Mouse (Mus musculus): Measurements from ENCODE around the gene Aff3. TPM values are rescaled to one million over a fixed set of nuclear protein-coding genes. Genes with fewer than 3 reads are reported as not detected.

Aff3 gene
- total RNA-seq, 1 experiment from 2014 or later, result 22.8 TPM

GRCm38 (mm10) chr1:38241801-38242200 lies 423.0 kb downstream of the Aff3 start:
- ATAC-seq (replicated peaks; ENCODE audit: insufficient number of reproducible peaks, low FRiP score, low TSS enrichment, poor library complexity, severe bottlenecking), result no peak

DNA sequence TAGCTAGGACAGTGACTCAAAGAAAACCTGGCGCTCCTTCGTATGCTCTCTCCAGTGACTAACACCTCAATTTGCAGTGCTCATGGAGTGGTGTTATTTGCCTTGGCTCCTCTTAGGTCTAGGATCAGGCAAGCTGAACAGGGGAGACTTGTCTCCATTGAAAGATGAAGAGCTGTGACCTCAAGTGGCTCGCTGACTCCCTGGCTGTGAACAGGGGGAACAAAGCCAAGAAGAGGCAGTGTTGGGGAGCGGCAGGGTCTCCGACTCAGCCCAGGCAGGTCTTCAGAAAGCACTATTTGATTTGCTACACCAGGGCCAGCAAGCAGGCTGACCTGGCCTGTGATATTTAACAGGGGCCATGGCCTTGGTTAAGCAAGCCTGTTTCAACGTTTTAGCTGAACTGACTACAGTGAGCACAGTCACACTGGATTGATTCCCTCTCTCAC lies 423.5 kb downstream of the Aff3 start:
- ATAC-seq (replicated peaks; ENCODE audit: insufficient number of reproducible peaks, low FRiP score, low TSS enrichment, poor library complexity, severe bottlenecking), result no peak

DNA sequence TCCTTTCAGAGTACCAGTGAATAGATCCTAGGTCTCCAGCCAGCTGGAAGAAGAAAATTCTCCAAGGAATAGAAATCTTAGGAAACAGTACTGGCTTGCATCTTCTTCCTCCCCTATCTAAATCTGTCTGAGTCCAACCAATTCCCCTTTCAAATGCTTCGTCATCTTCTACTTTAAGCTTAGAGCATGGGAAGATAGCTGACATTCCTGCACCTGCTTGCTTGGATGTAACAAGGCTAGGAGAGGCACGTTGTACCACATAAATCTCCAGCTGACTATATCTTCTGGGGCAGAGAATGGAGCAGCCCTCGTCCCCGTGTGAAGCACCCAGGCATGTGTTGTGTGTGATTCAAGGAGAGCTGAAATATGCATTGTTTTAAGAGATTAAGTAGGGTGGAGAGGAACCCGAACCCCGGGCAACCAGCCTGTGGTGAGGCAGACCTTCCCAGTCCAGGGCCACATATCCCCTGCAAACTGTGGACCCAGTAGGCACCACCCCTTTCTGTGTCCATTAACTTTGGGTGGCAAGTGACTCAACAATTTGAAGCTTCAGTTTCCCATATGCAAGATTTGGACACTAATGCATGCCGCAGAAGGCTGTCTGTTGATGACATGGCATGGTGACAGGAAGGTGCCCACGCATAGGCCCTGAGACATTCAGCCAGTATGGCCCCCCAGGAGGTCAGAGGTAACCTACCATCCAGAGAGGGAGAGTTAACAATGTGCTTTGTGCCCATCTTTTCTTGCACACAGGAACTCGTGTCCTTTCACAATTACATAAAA lies 424.1 kb downstream of the Aff3 start:
- ATAC-seq (replicated peaks; ENCODE audit: insufficient number of reproducible peaks, low FRiP score, low TSS enrichment, poor library complexity, severe bottlenecking), result no peak

DNA sequence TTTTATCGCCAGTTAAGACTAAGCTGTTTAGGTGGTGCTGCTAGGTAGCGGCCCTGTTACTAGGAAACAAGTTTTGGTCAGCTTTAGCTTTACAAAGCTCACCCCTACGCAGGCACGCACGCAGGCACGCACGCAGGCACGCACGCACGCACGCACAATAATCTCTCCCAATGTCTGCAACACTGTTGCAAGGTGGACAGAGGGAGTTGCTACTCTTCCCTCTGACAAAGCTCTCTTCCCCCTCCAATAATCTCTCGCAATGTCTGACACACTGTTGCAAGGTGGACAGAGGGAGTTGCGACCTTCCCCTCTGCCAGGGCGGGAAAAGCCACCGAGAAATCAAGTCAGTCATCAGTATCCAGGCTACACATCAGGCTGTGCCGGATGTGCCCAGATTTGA lies 425.2 kb downstream of the Aff3 start:
- no peak for ATAC-seq (replicated peaks; ENCODE audit: insufficient number of reproducible peaks, low FRiP score, low TSS enrichment, poor library complexity, severe bottlenecking)

DNA sequence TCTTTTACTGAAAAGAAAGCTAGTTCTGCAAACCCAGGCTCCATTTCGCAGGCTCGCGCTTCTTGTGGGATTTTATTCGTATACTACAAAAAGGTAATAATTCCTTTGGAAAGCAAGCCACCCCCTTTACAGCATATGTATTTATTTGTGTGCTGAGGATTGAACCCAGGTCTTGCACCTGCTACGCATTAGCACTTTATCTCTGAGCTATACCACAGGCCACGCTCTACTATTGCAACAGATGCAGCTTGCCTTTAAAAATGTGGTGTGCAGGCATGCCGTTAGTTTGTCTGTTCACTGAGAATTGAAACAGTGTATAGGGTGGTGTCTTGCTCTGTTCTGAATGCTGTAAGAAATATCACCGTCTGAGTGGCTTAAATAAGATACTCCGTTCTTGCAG lies 426.9 kb downstream of the Aff3 start:
- no peak for ATAC-seq (replicated peaks; ENCODE audit: insufficient number of reproducible peaks, low FRiP score, low TSS enrichment, poor library complexity, severe bottlenecking)

- no peak for ATAC-seq (replicated peaks; ENCODE audit: insufficient number of reproducible peaks, low FRiP score, low TSS enrichment, poor library complexity, severe bottlenecking)
Observed at GRCm38 (mm10) chr1:38237027-38237787, 427.5 kb downstream of the Aff3 start.

DNA sequence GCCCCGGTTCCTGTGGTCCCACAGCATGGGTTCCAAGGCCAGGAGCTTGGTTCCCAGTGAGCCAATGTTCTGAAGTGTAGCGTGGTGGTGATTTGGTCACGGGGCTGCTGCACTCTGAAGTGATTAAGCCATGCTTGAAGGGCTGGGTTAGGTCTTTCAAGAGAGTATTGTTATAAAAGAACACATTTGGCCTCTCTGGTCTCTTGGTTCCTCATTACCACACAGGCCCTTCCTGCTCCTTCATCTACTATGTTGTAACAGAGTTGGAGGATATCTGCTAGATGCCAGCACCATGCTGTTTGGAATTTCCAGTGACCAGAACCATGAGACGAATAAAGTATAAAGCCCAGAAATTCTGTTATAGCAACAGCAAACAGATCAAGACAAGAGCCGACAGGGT lies 431.6 kb downstream of the Aff3 start:
- ATAC-seq (replicated peaks; ENCODE audit: insufficient number of reproducible peaks, low FRiP score, low TSS enrichment, poor library complexity, severe bottlenecking), result no peak

DNA sequence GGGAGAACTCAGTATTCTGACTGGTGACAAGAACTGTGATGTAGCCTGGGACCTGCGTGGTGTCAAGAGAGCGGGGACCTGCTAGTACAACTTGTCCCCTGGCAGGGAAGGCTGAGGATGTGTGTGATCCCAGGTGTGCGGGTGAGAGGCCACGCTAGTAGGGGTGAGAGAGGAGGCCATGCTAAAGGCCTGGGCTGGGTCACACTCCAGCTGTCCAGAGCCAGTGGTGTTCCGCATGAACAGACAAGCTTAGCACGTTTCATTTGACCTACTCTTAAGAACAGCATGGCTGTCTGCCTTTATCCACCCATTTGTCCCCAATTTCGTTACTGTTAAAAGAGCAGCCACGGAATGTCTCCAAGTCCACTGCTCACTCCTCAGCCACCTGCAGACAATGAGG lies 434.7 kb downstream of the Aff3 start:
- ATAC-seq (replicated peaks; ENCODE audit: insufficient number of reproducible peaks, low FRiP score, low TSS enrichment, poor library complexity, severe bottlenecking), result no peak

- no peak for ATAC-seq (replicated peaks; ENCODE audit: insufficient number of reproducible peaks, low FRiP score, low TSS enrichment, poor library complexity, severe bottlenecking)
Observed at GRCm38 (mm10) chr1:38228806-38229205, 435.9 kb downstream of the Aff3 start.

DNA sequence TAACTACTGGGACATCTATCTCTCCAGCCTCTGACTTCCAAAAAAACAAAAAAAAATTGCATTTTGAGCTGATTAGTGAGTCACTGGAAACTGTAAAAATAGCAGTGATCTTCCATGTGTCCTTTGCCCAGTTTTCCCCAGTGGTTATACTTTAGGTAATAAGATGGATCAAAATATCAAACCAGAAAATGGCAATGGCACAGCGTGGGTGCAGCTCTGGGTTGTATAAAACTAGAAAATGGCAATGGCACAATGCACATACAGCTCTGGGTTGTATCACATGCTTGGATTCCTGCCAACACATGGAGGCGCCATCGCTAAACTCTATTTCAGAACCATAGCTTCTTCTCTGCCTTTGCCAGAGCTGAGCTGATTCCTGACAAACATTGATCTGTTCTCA lies 439.6 kb downstream of the Aff3 start:
- no peak for ATAC-seq (replicated peaks; ENCODE audit: insufficient number of reproducible peaks, low FRiP score, low TSS enrichment, poor library complexity, severe bottlenecking)

GRCm38 (mm10) chr1:38222160-38222559 lies 442.6 kb downstream of the Aff3 start:
- no peak for ATAC-seq (replicated peaks; ENCODE audit: insufficient number of reproducible peaks, low FRiP score, low TSS enrichment, poor library complexity, severe bottlenecking)

DNA sequence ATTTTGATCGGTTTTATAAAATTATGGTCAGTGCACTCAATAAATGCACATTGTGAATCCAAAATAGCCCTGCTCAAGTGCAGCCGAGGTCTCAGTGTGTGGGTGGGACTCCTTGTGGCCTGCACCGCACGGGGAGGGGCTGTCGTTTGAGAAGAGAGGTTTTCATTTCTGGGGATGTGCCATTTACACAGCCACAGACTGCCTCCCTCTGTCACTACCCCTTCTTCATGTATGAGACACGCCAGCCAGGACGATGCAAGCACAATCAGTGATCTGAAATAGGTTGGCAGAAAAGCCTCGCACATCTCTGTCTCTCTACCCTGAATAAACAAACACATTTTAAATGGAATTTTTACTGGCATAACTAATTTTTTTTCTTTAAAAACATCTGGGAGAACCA lies 443.3 kb downstream of the Aff3 start:
- no peak for ATAC-seq (replicated peaks; ENCODE audit: insufficient number of reproducible peaks, low FRiP score, low TSS enrichment, poor library complexity, severe bottlenecking)

DNA sequence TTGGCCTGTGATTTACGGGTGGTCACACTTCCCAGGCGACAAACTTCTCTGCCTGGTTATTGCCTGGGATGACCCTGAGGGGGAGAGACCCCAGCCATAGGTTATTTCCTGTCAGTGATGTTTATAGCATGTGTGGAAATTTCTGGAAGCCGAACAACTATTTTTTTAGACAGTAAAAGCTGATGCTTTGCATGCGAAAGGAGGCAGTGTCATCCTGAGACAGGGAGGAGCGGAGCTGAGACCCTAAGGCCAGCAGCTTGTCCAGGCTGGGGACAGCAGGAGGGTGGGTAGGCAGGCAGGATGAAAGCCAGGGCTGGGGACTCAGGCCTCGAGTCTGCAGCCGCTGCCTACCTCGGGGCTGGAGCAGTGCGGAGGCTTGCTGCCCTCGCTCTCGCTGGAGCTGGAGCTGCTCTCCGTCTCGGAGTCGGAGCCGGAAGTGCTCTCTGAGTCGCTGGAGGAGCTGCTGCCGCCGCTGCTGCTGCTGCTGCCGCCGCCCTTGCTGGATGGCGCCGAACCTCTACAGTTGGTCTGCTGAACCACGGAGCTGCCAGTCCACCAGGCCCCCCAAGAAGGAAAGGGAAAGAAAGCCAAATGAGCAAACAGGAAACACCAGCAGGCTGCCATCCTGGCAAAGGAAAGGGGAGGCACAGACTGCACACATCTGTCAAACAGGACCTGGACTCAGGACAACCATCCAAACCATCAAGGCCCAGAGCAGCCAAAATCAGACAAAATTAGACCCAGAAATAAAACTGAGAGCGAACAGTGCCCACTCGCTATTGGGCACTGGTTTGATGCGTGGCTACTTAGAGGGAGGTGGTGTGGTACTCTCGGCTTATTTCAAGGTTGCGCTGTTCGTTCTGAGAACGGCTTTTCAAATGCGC lies 446.6 kb downstream of the Aff3 start:
- no peak for ATAC-seq (replicated peaks; ENCODE audit: insufficient number of reproducible peaks, low FRiP score, low TSS enrichment, poor library complexity, severe bottlenecking)

- no peak for ATAC-seq (replicated peaks; ENCODE audit: insufficient number of reproducible peaks, low FRiP score, low TSS enrichment, poor library complexity, severe bottlenecking)
Observed at GRCm38 (mm10) chr1:38217098-38217497, 447.7 kb downstream of the Aff3 start.

- no peak for ATAC-seq (replicated peaks; ENCODE audit: insufficient number of reproducible peaks, low FRiP score, low TSS enrichment, poor library complexity, severe bottlenecking)
Observed at GRCm38 (mm10) chr1:38213377-38213776, 451.4 kb downstream of the Aff3 start.

DNA sequence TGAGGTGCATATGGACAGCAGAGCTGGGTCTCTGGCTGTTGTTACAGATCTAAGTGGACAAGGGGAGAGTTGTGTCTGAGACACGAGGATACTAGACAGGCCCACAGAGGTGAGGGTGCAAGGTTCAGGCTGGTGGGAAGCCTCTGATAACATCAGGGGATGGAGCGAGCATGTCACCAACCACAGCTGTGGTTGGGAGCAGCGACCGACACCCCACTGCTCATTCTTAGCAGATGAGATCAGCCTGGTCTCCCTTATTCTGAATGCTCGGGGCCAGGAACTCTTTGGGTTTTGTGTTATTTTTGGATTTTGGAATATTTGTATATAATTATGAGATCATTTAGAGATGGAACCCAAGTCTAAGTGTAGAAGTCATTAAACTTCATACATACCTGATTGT lies 452.4 kb downstream of the Aff3 start:
- no peak for ATAC-seq (replicated peaks; ENCODE audit: insufficient number of reproducible peaks, low FRiP score, low TSS enrichment, poor library complexity, severe bottlenecking)

DNA sequence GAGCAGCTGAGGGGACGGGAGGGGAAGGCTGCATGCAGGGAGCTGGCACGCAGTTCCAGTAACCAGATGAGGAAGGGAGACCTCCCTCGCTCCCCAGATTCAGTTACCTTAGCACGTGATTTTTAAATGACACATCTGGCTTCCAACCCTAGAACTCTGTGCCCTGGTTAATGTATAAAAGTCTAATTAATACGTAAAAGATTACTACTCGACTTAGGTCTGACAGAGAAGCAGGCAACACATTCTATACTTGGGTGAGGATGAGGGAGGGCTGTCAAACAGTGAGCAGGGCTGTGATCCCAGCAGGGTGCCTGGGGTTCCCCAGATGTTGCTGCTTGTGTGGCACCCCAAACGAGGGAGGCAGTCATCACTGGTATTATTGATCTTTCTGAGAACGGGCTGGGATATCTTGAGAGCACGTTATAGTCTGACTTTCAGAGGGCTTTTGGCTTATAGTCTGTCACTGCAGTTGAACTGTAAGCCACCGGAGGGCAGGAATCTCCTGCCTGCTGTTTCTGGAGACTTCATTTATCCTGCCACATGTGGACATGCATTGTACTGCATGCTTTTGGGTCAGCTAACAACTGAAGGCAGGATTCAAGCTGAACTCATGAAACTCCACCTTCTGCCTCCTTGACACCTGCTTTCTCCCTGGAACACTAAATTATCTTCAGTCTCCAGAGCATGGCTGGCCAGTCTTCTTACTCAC lies 462.1 kb downstream of the Aff3 start:
- no peak for ATAC-seq (replicated peaks; ENCODE audit: insufficient number of reproducible peaks, low FRiP score, low TSS enrichment, poor library complexity, severe bottlenecking)

DNA sequence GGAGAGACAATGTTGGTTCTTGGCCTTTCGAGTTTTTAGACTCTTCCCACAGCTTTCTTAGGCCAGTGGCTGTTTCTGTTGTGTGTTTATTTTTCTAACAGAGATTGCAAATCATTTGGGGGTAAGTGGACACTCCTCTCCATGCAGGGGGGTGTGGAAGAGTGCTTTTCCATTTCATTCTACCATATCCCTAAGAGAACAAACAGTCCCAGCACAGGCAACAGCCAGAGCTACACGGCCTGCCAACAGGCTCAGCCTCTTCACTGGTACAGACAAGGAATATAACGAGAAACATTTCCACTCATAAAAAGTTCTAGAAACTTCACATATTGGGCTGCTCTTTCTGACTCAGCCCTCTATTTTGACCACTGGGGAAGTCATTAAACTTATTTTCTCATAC lies 463.0 kb downstream of the Aff3 start:
- no peak for ATAC-seq (replicated peaks; ENCODE audit: insufficient number of reproducible peaks, low FRiP score, low TSS enrichment, poor library complexity, severe bottlenecking)
